Mouse (Mus musculus) layer of hippocampus, adult 11-12 months (tissue): ENCODE results near the gene Gm20388.
A peak's percentile ranks its signal among the peaks of the same experiment; 100 is the strongest.

Experiments used
- DNase-seq: peaks from one replicate; pipeline ENCODE4 v3.0.0; 2022; ENCODE audit warnings: low spot score

The Gm20388 gene

GRCm38 (mm10) chr8:122579196-122579595, 2668.6 kb downstream of the Gm20388 start:
- DNase-seq, result no peak

GRCm38 (mm10) chr8:122580926-122581325, 2670.3 kb downstream of the Gm20388 start:
- no peak for DNase-seq

GRCm38 (mm10) chr8:122584981-122585380, 2674.3 kb downstream of the Gm20388 start:
- no peak for DNase-seq

GRCm38 (mm10) chr8:122585411-122585891, 2674.8 kb downstream of the Gm20388 start:
- no peak for DNase-seq

- no peak for DNase-seq
Measured at GRCm38 (mm10) chr8:122586171-122586570, 2675.5 kb downstream of the Gm20388 start.

GRCm38 (mm10) chr8:122586749-122587148, 2676.1 kb downstream of the Gm20388 start:
- no peak for DNase-seq

- no peak for DNase-seq
Measured at GRCm38 (mm10) chr8:122593240-122593639, 2682.6 kb downstream of the Gm20388 start.

- DNase-seq, result no peak
Measured at GRCm38 (mm10) chr8:122593783-122594507, 2683.3 kb downstream of the Gm20388 start.

GRCm38 (mm10) chr8:122596031-122596430, 2685.4 kb downstream of the Gm20388 start:
- DNase-seq, result no peak

GRCm38 (mm10) chr8:122600666-122601065, 2690.0 kb downstream of the Gm20388 start:
- DNase-seq, result no peak

GRCm38 (mm10) chr8:122604640-122605039, 2694.0 kb downstream of the Gm20388 start:
- no peak for DNase-seq

GRCm38 (mm10) chr8:122605367-122605766, 2694.7 kb downstream of the Gm20388 start:
- DNase-seq, result no peak

GRCm38 (mm10) chr8:122606810-122607209, 2696.2 kb downstream of the Gm20388 start:
- no peak for DNase-seq

- DNase-seq, result no peak
Measured at GRCm38 (mm10) chr8:122610209-122610608, 2699.6 kb downstream of the Gm20388 start.

GRCm38 (mm10) chr8:122610612-122611277, 2700.1 kb downstream of the Gm20388 start:
- DNase-seq, result no peak

GRCm38 (mm10) chr8:122611295-122612133, 2700.9 kb downstream of the Gm20388 start, which contains the start of the genes Galns and Trappc2l:
TSS of gene Galns (minus strand) at chr8:122611463.
TSS of gene Trappc2l (plus strand) at chr8:122611640.
- peak; percentile 97 for DNase-seq

GRCm38 (mm10) chr8:122616181-122616905, 2705.7 kb downstream of the Gm20388 start:
- DNase-seq, result no peak

- peak; percentile 81 for DNase-seq
Measured at GRCm38 (mm10) chr8:122617947-122618546, 2707.4 kb downstream of the Gm20388 start.

- no peak for DNase-seq
Measured at GRCm38 (mm10) chr8:122618660-122619378, 2708.2 kb downstream of the Gm20388 start.

- no peak for DNase-seq
Measured at GRCm38 (mm10) chr8:122620446-122620845, 2709.8 kb downstream of the Gm20388 start.
